Mouse (Mus musculus) spleen, adult 2 months (tissue): ENCODE data around the gene Slc36a1.
A peak's percentile ranks its signal among the peaks of the same experiment; 100 is the strongest.

Source experiments
- CTCF ChIP-seq: fragments of 200-500 bp; IDR thresholded peaks from 2 replicates; pipeline ENCODE4 v1.5.1; 2011; ENCODE audit warnings: mild to moderate bottlenecking, inconsistent platforms; ENCODE audit not compliant: insufficient read depth, insufficient read length, insufficient replicate concordance; ENCODE audit errors: extremely low read depth
- POLR2A ChIP-seq: fragments of 200-500 bp; IDR thresholded peaks from 2 replicates; pipeline ENCODE4 v1.6.1; 2011; ENCODE audit warnings: low read depth, low read length, inconsistent platforms

GRCm38 (mm10) chr11:55162670-55163069, 41.5 kb upstream of the Slc36a1 start:
- TF ChIP-seq POLR2A (no peak), CTCF (peak; percentile 49; the same call in 1 of the 2 replicates)
